Mouse (Mus musculus) forebrain, embryonic 12.5 days (tissue): ENCODE data around the gene Cmah. TPM values are rescaled to one million over a fixed set of nuclear protein-coding genes. Genes with fewer than 3 reads are reported as not detected.
A peak's percentile ranks its signal among the peaks of the same experiment; 100 is the strongest.

Source experiments
- ATAC-seq: fragments of 200-750 bp; cut with Nextera tagmentation; 2 replicates; pipeline ENCODE4 v1.8.0; 2017; ENCODE audit warnings: moderate TSS enrichment; ENCODE audit not compliant: low FRiP score
- H3K27ac ChIP-seq: fragments of 300-500 bp; sonication (generic); 2 replicates; pipeline ENCODE4 v1.5.1; 2016; ENCODE audit warnings: mild to moderate bottlenecking
- H3K27me3 ChIP-seq: fragments of 300-500 bp; sonication (generic); 2 replicates; pipeline ENCODE4 v1.6.1; 2016; ENCODE audit warnings: mild to moderate bottlenecking
- H3K36me3 ChIP-seq: fragments of 300-500 bp; sonication (generic); replicated peaks from 2 replicates; pipeline ENCODE4 v1.6.1; 2016; ENCODE audit warnings: mild to moderate bottlenecking
- H3K4me1 ChIP-seq: fragments of 300-500 bp; sonication (generic); 2 replicates; pipeline ENCODE4 v1.6.1; 2016
- H3K4me2 ChIP-seq: fragments of 300-500 bp; sonication (generic); 2 replicates; pipeline ENCODE4 v1.6.1; 2016; ENCODE audit warnings: mild to moderate bottlenecking, moderate library complexity
- H3K4me3 ChIP-seq: fragments of 300-500 bp; sonication (generic); replicated peaks from 2 replicates; pipeline ENCODE4 v1.5.1; 2016; ENCODE audit warnings: mild to moderate bottlenecking
- H3K9ac ChIP-seq: fragments of 300-500 bp; sonication (generic); 2 replicates; pipeline ENCODE4 v1.6.1; 2016; ENCODE audit warnings: mild to moderate bottlenecking
- H3K9me3 ChIP-seq: fragments of 300-500 bp; sonication (generic); 2 replicates; pipeline ENCODE4 v1.6.1; 2016
- WGBS: fragments of 180-500 bp; shearing (Covaris S2); methylation state at CpG from one replicate; pipeline ENCODE4 v1.1.7; 2016; 5-methylcytosine and 5-hydroxymethylcytosine counted together
- polyA plus RNA-seq: library from polyadenylated mRNA; unstranded; fragments of >200 nt; fragmentation: Nextera tagmentation; extraction: Ambion mirVana; gene quantifications from 2 replicates; pipeline ENCODE4 v1.2.1, GENCODE M21; 2016

The Cmah gene
- polyA plus RNA-seq, 1 experiment from 2014 or later = 0.28 TPM

DNA sequence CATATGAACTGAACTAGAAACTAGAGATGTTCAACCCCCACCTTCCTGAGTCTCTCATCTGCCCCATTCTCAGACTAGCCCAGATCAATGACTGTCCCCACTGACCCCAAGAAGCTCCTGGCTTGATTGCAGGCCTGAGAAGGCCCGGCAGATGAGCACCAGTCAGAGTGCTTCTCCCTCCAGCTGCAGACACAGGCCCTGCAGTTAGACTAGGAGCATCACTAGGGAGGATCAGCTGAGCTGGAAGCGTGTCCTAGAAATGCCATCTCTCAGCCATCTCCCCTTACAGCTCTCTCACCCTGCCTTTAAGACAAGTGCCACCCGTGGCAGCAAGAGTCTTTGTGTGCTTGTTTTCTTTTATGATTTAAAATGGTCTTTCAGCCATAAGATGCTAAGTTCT, 162.8 kb downstream of the Cmah start:
- Histone ChIP-seq H3K36me3 (no peaks in the 10 kb centered on the region), H3K4me3 (no peak overlapping the region), H3K9ac (no peak overlapping the region), H3K4me2 (no peak overlapping the region), H3K9me3 (no peaks in the 10 kb centered on the region), H3K4me1 (no peaks in the 10 kb centered on the region), H3K27ac (no peak overlapping the region), H3K27me3 (no peaks in the 10 kb centered on the region)
- 82% methylated on average over 3 of the region's 3 CpGs for WGBS
- ATAC-seq = no peak

DNA sequence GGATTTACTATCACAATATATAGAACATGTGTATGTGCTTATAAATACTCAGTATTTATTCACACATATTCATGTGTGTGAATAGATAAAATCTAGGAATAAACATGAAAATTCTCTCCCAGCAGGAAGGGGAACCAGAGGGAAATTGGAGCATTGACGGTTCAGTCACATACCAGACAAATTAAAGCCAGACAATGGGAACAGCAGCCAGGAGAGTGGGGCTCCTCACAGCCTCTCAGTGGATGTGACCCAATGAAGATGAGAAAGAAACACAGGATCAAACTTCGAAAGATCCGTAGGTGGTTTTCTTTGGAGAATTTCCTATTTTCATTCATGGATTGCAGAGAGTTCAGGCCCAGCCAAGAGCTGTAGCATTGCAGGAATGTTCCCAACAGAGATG, 163.9 kb downstream of the Cmah start:
- Histone ChIP-seq H3K4me1 (no peaks in the 10 kb centered on the region), H3K4me3 (no peak overlapping the region), H3K36me3 (no peaks in the 10 kb centered on the region), H3K27ac (no peak overlapping the region), H3K4me2 (no peak overlapping the region), H3K9ac (no peak overlapping the region), H3K27me3 (no peaks in the 10 kb centered on the region), H3K9me3 (no peaks in the 10 kb centered on the region)
- WGBS = 75% methylated on average over 3 of the region's 3 CpGs
- ATAC-seq = no peak

DNA sequence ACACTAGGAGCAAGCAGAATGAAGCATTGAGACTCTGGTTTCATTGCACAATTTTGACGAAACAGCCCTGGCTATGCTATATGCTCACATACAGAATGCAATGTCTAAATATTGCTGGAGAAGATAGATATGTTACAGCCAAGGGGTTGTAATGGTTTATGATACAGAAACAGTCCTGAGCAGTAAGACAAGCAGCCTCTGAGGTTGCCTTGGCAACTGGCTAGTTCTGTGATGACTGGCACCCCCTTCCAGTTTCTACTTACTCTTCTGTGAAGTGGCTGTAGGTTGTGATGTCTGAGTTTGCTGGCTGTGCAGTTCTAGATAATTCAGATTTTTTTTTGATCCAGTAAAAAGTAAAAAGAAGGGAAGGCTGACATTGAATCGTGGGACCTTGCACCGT, 166.6 kb downstream of the Cmah start:
- Histone ChIP-seq H3K4me2 (no peak overlapping the region), H3K9ac (no peak overlapping the region), H3K36me3 (no peaks in the 10 kb centered on the region), H3K27ac (no peak overlapping the region), H3K9me3 (no peaks in the 10 kb centered on the region), H3K27me3 (no peaks in the 10 kb centered on the region), H3K4me1 (no peaks in the 10 kb centered on the region), H3K4me3 (no peak overlapping the region)
- ATAC-seq = no peak
- 94% methylated on average over 3 of the region's 3 CpGs for WGBS

DNA sequence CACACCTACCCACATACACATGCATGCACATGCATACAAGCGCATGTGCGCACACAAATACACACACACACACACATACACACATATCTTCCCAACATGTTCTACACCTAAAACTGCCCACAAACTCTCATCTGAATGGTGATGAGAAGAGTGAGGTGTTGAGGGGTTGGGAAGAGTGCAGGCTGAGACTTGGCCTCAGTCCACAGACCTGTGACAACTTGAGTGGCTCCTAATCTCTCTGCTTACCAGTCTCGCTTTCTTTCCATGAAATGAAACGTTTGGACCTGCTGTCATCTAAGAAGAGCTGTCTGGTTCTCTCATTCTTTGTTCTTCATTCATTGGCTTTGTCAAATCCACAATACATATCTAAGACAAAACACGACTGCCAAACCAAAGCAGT, 169.1 kb downstream of the Cmah start:
- no peak overlapping the region for H3K9ac ChIP-seq
- no peak overlapping the region for H3K4me3 ChIP-seq
- ATAC-seq = no peak
- peaks cover 5% of the 10 kb centered on the region for H3K4me1 ChIP-seq
- H3K27me3 ChIP-seq = no peaks in the 10 kb centered on the region
- no peaks in the 10 kb centered on the region for H3K36me3 ChIP-seq
- H3K4me2 ChIP-seq = no peak overlapping the region
- H3K9me3 ChIP-seq = no peaks in the 10 kb centered on the region
- no peak overlapping the region for H3K27ac ChIP-seq
- 86% methylated on average over 5 of the region's 5 CpGs for WGBS

DNA sequence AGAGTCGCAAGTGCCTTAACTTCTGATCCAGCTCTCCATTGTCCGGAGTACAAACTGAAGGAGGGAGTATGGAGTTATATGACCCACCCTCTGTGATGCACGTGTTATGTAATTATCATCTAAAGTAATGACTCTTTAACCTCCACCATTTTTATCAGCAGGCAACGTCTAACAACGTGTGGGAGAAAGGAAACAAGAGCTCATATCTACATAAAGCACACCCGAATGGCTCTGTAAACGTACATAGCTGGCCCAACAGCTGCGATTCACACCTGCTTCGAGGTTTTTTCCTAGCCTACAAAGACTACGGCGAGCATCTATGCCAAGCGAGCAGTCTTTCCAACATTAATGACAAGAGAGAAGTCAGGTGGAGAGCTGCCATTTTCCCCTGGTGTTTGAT, 169.8 kb downstream of the Cmah start:
- Histone ChIP-seq H3K27me3 (no peaks in the 10 kb centered on the region), H3K4me3 (no peak overlapping the region), H3K36me3 (no peaks in the 10 kb centered on the region), H3K4me1 (peaks cover 5% of the 10 kb centered on the region), H3K9ac (no peak overlapping the region), H3K4me2 (no peak overlapping the region), H3K27ac (no peak overlapping the region), H3K9me3 (no peaks in the 10 kb centered on the region)
- 86% methylated on average over 12 of the region's 12 CpGs for WGBS
- ATAC-seq = no peak

DNA sequence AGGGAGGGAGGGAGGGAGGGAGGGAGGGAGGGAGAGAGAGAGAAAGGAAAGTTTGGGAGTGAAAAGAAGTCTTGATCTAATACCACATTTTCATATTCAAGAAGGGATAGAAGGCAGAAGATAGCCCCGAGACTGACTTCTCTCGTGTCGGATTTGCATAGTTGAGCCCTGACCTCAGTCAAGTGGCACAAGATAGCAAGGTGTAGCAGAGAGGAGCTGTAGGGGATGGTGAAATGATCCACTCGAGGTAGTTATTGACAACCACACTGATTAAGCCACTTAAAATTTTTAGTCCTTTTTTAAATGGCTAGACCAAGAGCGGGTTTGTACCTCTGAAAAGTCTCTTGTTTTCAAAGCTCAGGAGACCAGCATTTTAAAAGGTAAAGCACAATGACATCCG, 171.1 kb downstream of the Cmah start:
- Histone ChIP-seq H3K4me3 (no peak overlapping the region), H3K9me3 (no peaks in the 10 kb centered on the region), H3K27me3 (no peaks in the 10 kb centered on the region), H3K4me2 (no peak overlapping the region), H3K4me1 (peaks cover 5% of the 10 kb centered on the region), H3K9ac (no peak overlapping the region), H3K27ac (no peak overlapping the region), H3K36me3 (no peaks in the 10 kb centered on the region)
- ATAC-seq = no peak
- 86% methylated on average over 6 of the region's 6 CpGs for WGBS

DNA sequence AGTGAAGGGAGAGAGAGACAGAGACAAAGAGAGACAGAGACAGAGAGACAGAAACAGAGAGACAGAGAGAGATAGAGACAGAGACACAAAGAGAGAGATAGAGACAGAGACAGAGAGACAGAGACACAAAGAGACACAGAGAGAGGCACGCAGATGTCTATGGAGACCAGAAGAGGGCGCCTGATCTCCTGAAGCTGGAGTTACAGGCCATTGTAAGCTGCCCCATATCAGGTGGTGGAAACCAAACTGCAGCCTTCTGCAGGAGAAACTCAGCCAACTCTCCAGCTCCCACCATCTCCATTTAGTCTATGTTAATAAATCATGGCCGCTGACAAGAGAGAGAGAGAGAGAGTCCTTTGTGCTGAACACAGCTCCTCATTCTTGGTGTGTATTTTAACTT, 172.3 kb downstream of the Cmah start:
- H3K27ac ChIP-seq = no peak overlapping the region
- H3K4me2 ChIP-seq = no peak overlapping the region
- ATAC-seq = no peak
- no peaks in the 10 kb centered on the region for H3K9me3 ChIP-seq
- no peak overlapping the region for H3K9ac ChIP-seq
- peaks cover 5% of the 10 kb centered on the region for H3K4me1 ChIP-seq
- no peaks in the 10 kb centered on the region for H3K36me3 ChIP-seq
- no peaks in the 10 kb centered on the region for H3K27me3 ChIP-seq
- H3K4me3 ChIP-seq = no peak overlapping the region
- 48% methylated on average over 3 of the region's 3 CpGs for WGBS

DNA sequence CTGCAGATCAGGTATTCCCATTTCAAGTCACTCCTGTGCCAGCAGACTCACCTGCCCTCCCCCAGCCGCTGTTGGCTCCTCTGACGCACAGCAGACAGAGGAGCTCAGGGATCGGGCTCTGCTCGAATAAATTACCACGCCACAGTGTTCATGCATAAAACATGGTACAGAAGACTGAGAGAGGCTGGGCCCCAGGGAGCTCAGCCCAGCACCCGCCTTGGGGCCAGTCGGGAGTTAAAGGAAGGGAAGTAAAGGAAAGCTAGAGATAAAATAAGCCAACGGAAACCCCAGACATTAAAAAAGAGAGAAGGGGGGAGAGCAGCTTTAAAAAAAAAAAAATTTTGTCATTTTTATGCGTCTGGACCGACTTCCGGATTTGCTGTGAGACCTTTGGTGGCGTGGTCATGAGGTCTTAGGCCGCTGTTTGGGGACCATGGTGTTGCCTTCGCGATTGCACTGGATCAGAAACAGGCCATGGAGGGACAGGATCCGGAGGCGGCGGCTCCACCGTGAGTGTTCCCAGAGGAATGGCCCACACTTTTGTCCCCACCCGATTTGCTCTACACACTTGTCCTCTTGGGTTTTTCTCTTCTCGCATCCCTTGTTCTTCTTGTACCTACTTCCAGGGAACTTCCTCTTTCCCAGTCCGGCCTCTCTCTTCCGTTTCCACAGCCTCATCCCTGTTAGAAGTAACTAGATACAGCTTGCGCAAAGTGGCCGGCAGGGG, 174.1 kb downstream of the Cmah start:
- Histone ChIP-seq H3K4me1 (peaks cover 5% of the 10 kb centered on the region), H3K9me3 (no peaks in the 10 kb centered on the region), H3K27ac (no peak overlapping the region), H3K4me2 (no peak overlapping the region), H3K4me3 (no peak overlapping the region), H3K36me3 (no peaks in the 10 kb centered on the region), H3K27me3 (no peaks in the 10 kb centered on the region), H3K9ac (no peak overlapping the region)
- 76% methylated on average over 25 of the region's 25 CpGs for WGBS
- peak; percentile 55; the same call in 1 of the 2 replicates for ATAC-seq

DNA sequence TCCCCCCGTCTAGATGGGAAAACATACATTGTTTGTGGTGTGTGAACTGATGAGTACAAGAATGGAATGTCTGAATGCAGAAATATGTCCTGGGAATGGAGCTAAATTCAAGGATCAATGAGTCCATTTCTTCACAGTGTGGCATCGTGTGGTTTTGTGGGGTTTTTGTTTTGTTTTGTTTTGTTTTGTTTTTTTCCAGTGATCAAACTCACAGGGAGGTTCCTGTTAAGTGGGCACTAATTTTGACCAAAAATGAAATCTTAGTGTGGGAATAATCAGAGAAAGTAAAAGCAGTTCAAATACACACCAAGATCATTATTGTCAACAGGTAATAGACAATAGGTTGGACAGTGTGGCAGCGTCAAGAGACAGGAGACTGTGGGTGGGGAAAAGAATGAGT, 174.7 kb downstream of the Cmah start:
- 88% methylated on average over 3 of the region's 3 CpGs for WGBS

DNA sequence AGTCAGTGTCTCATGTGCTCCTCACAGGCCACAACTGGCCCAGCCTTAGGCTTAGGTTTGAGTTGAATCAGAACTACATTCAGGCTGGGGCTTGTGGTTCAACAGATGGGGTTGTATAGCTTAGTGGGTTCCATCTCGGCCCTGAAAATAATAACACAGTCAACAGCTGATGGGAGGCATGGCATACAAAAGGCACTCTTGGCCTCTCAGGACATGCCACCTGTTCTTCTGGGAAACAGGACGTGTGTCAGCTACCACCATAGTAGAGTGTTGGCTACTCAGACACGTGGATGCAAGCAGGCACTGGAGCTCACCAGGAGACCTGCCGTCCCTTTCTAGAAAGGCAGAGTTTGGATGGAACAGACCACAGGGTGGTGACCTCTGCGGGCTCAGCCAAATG, 178.6 kb downstream of the Cmah start:
- no peak for ATAC-seq
- Histone ChIP-seq H3K36me3 (no peaks in the 10 kb centered on the region), H3K27ac (no peak overlapping the region), H3K4me3 (no peak overlapping the region), H3K4me2 (no peak overlapping the region), H3K9ac (no peak overlapping the region), H3K4me1 (peaks cover 5% of the 10 kb centered on the region), H3K27me3 (no peaks in the 10 kb centered on the region), H3K9me3 (no peaks in the 10 kb centered on the region)
- 78% methylated on average over 5 of the region's 5 CpGs for WGBS

More for the DNA sequence above, 174.7 kb downstream of the Cmah start:
- Histone ChIP-seq H3K4me1 (peaks cover 5% of the 10 kb centered on the region), H3K27ac (no peak overlapping the region), H3K27me3 (no peaks in the 10 kb centered on the region), H3K4me3 (no peak overlapping the region), H3K9me3 (no peaks in the 10 kb centered on the region), H3K4me2 (no peak overlapping the region), H3K36me3 (no peaks in the 10 kb centered on the region), H3K9ac (no peak overlapping the region)
- ATAC-seq = no peak

DNA sequence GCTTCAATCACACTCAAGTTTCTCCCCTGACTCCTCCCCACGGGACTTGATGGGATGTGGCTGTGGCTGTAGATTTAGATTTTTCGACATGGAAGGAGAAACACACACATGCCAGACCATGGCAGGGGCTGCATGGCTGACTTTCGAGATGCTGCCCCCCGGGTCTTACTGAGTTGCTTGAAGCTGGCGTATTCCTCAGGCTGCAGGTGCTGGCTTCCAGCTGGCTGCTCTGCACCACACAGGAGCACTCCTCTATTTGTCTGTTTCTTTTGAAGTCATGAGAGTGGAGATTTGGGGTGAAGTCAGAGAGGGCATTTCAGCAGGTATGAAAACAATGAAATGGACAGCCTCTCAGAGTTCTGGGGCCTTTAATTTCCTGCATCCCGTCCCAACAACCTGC, 180.0 kb downstream of the Cmah start:
- Histone ChIP-seq H3K4me1 (no peaks in the 10 kb centered on the region), H3K4me2 (no peak overlapping the region), H3K9me3 (no peaks in the 10 kb centered on the region), H3K27me3 (no peaks in the 10 kb centered on the region), H3K4me3 (no peak overlapping the region), H3K9ac (no peak overlapping the region), H3K36me3 (no peaks in the 10 kb centered on the region), H3K27ac (no peak overlapping the region)
- 79% methylated on average over 6 of the region's 6 CpGs for WGBS
- no peak for ATAC-seq

DNA sequence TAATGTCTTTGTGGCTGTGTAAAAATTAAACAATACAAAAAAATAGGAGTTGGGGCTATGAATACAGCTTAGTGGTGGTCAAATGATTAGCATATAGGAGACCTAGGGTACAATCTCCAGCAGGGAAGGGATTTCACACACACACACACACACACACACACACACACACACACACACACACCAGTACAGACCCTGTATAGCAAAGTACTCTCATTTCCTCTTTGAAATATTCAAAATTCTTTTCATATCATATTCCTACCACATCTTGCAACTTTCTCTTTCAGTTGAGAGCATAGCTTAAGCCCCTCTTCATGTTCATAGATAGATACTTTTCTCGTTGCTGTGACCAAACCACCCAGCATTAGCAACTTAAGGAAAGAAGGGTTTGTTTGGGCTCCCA, 181.7 kb downstream of the Cmah start:
- 61% methylated on average over 1 of the region's 1 CpGs for WGBS
- no peak overlapping the region for H3K27ac ChIP-seq
- no peaks in the 10 kb centered on the region for H3K9me3 ChIP-seq
- no peak overlapping the region for H3K9ac ChIP-seq
- no peaks in the 10 kb centered on the region for H3K4me1 ChIP-seq
- no peak overlapping the region for H3K4me3 ChIP-seq
- no peak for ATAC-seq
- no peak overlapping the region for H3K4me2 ChIP-seq
- no peaks in the 10 kb centered on the region for H3K36me3 ChIP-seq
- no peaks in the 10 kb centered on the region for H3K27me3 ChIP-seq

DNA sequence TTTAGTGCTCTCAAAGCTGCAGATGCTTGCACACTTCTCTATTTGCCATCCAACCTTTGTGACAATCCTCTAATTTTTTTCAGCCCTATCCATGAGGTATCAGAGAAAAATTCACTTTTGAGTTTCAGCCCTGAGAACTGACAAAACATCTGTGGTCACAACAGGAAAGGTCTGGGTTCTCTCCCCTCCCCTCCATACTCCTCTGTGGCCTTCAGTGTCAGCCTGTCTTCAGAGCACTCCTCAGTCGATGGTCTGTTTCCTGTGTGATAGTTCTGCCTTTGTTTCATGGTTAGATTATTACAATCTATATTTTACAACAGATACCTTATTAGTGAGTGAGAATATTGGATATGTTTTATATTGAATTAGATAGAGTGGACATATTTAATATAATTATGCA, 184.2 kb downstream of the Cmah start:
- H3K27ac ChIP-seq = no peak overlapping the region
- no peak overlapping the region for H3K4me2 ChIP-seq
- no peaks in the 10 kb centered on the region for H3K27me3 ChIP-seq
- no peaks in the 10 kb centered on the region for H3K4me1 ChIP-seq
- ATAC-seq = no peak
- H3K9me3 ChIP-seq = no peaks in the 10 kb centered on the region
- H3K4me3 ChIP-seq = no peak overlapping the region
- H3K36me3 ChIP-seq = no peaks in the 10 kb centered on the region
- WGBS = 94% methylated on average over 1 of the region's 1 CpGs
- no peak overlapping the region for H3K9ac ChIP-seq
